Mouse (Mus musculus): Measurements from ENCODE around the gene Ablim2. TPM values are rescaled to one million over a fixed set of nuclear protein-coding genes. Genes with fewer than 3 reads are reported as not detected.

The Ablim2 gene
- polyA plus RNA-seq, 1 experiment from 2014 or later = 0.98 TPM

DNA sequence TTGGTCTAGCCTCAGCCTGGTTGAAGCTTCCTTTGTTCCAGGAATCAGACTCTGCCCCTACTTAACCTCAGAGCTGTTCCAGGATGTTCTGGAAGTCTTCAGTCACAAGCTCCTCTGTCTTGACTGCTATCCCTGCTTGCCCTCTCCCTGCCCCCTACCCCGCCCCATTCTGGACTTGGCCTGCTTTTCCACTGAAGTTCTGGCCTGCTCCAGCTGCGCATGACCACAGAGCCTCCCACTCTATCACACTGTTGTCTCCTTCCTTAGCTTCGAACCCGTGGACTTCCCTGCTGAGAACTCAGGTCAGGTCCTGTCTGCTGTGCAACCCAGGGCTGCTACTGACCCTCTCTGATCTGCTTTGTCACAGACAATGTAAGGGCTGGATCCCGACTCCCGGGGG is 8.2 kb downstream of the Ablim2 start:
- no peak for TF ChIP-seq CTCF (IDR thresholded peaks at IDR 0.05)
- ATAC-seq (no peak), DNase-seq (ENCODE audit: low read depth, low spot score) (no peak)
- H3K27me3 ChIP-seq = no peaks in the 10 kb centered on the region
- POLR2A ChIA-PET = no interaction called here
- CTCF ChIA-PET = interaction anchor here (1.4 to 1.5 kb wide), 2 partner anchors 9 to 17 kb away, joined by 3 to 4 read pairs; no protein-coding TSS in a partner anchor
- in situ Hi-C loops (cut with MboI; ENCODE audit: low pct_unique_long_range_greater_than_20kb) = no loop called here

DNA sequence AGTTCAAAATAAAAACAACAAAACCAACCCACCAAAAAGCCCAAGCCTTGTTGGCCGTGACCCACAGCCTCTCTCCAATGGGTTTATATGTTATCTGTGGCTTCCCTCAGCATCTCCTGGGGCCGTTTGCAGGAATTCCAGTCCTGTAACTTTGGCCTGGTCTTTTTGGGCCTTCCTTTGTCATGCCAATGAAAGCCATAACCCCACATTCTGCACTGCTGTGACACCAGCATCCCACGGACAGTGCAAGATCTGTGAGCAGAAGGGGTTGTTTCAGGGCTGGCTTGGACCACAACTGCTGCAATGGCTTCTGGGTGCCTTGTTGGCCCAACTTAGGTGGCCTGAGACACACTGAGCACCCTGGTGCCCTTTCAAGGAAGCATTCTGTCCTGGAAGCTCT is 10.8 kb downstream of the Ablim2 start:
- ChIA-PET POLR2A (no interaction called here), CTCF (no interaction called here)
- in situ Hi-C loops (cut with MboI; ENCODE audit: low pct_unique_long_range_greater_than_20kb) = no loop called here
- H3K27me3 ChIP-seq = no peaks in the 10 kb centered on the region
- DNase-seq (ENCODE audit: low read depth, low spot score) (no peak), ATAC-seq (no peak)
- TF ChIP-seq CTCF (IDR thresholded peaks at IDR 0.05) = no peak

DNA sequence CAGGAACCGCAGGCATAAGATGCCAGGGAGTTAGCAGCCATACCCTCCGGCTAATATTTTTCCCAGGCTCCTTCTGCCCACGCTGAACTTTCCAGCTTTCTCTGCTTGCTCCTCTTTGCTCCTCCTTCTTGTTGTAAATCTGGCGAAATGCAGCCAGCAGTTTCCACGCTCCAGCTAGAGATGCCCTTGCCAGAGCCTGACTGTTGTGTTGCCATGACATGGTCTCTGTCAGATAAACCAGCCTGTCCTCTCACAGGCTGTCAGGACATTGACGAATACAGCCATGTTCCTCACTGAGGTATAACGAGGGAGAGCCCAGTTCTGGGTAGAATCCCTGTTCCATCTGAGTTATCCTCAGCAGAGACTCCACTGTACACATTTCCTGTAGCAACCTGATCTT is 11.3 kb downstream of the Ablim2 start:
- no peak for TF ChIP-seq CTCF (IDR thresholded peaks at IDR 0.05)
- DNase-seq (ENCODE audit: low read depth, low spot score) (no peak), ATAC-seq (no peak)
- in situ Hi-C loops (cut with MboI; ENCODE audit: low pct_unique_long_range_greater_than_20kb) = no loop called here
- no peaks in the 10 kb centered on the region for H3K27me3 ChIP-seq
- POLR2A ChIA-PET = no interaction called here
- CTCF ChIA-PET = no interaction called here

DNA sequence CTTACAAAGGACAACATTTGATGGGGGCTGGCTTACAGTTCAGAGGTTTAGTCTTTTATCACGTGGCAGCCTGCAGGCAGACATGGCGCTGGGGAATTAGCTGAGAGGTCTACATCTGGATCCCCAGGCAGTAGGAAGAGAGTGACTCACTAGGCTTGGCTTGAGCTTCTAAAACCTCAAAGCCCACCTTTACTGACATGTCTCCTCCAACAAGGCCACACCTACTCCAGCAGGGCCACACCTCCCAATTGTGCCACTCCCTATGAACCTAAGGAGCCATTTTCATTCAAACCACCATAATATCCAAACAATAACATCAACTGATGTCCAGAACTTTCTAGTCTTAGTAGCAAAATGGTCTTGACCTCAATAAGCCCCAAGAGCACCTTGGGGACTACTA is 12.6 kb downstream of the Ablim2 start:
- ATAC-seq (no peak), DNase-seq (ENCODE audit: low read depth, low spot score) (no peak)
- H3K27me3 ChIP-seq = no peaks in the 10 kb centered on the region
- ChIA-PET POLR2A (no interaction called here), CTCF (no interaction called here)
- in situ Hi-C loops (cut with MboI; ENCODE audit: low pct_unique_long_range_greater_than_20kb) = no loop called here
- no peak for TF ChIP-seq CTCF (IDR thresholded peaks at IDR 0.05)

DNA sequence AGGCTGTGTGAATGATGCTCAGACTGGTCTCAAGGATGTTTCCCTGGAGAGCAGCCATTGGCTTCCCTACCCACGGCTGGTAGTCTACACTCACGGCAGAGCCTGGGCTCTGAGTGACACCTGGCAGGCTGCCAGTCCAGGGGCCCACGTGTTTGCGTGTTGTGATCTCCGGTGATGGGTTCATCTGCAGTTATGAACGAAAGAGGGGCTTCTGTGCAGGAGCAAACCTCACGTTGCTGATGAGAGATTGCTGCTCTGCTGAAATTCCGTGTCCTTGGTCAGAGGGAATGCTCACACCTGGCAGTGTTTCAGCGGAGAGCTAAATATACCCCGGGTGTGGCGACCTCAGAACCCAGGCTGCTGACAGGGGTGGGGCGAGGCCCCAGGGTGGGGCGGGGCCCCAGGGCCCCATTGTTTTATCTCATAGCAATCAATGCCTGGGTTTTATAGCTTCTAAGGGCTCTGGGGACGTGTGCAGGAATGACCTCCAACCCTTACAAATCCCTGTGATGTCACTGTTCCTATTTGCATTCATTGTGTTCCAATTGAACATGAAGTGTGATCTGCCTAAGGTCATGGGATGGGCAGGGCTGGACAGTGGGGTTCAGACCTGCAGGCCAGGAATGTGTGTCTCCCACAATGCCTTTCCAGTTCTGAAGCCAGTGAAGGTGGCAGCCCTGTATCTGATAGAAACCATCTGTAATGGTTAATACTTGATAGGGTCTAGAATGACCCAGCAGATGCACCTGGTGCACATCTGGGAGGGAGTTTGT is 13.4 kb downstream of the Ablim2 start:
- H3K27me3 ChIP-seq = no peaks in the 10 kb centered on the region
- ChIA-PET CTCF (no interaction called here), POLR2A (no interaction called here)
- in situ Hi-C loops (cut with MboI; ENCODE audit: low pct_unique_long_range_greater_than_20kb) = no loop called here
- ATAC-seq = no peak
- no peak for DNase-seq (ENCODE audit: low read depth, low spot score)
- TF ChIP-seq CTCF (IDR thresholded peaks at IDR 0.05) = no peak

DNA sequence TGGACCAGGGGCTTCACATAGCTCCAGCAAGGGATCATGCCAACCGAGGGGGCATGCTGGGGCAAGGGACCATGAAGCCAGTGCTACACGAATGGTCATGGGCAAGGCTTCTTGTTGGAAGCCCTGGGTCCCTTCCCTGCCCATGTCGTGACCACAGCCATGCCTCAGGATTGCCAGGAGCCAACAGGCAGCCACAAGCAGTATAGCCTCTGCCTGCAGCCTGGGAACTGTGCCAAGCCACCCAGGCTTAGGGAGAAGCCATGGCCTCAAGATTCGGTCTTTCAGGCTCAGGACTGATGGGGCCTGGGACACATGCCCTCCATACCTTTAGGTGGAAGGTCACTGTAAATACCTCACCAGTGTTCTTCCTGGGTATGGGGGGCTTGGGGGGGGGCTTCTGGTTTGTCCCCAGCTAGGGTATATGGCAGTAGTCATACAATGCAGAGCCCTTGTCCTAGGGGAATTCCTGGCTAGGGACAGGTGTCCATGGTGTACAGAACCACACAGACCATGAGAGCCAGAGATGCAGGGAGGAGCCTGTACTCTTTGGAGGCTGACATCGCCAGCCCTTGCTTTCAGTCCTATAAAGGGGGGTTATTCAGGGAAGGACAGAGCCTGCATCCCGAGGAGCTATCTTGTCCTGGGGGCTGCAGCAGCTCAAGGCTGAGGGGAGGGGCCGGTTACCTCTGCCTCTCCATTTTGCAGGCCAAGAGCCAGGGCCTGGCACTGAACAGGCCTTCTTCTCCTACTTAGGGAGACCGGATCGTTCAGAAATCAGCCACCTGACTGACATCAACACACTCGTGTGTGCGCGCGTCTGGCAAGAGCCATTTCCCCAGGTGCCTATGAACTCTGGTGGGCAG is 15.8 kb downstream of the Ablim2 start:
- DNase-seq (ENCODE audit: low read depth, low spot score) (no peak), ATAC-seq (peak; percentile 48)
- CTCF ChIA-PET = interaction anchor here (1.1 to 2.7 kb wide), 2 partner anchors 18 to 22 kb away, joined by 3 to 6 read pairs; no protein-coding TSS in a partner anchor
- TF ChIP-seq CTCF (IDR thresholded peaks at IDR 0.05) = no peak
- POLR2A ChIA-PET = no interaction called here
- in situ Hi-C loops (cut with MboI; ENCODE audit: low pct_unique_long_range_greater_than_20kb) = no loop called here
- H3K27me3 ChIP-seq = no peaks in the 10 kb centered on the region

DNA sequence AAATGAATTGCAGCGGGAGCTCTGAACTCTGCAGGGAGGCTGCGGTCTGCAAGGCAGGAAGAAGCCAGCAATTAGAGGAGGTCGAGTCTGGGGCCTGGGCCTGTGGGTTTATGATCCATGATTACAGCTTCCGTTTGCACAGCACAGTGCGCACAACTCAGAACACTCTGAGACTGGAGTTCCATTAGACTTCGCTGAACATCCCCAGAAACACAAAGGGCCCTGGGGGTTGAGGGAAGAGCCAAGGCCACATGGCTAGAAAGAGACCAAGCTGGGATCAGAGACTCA is 16.4 kb downstream of the Ablim2 start:
- no peaks in the 10 kb centered on the region for H3K27me3 ChIP-seq
- no peak for TF ChIP-seq CTCF (IDR thresholded peaks at IDR 0.05)
- ChIA-PET CTCF (interaction anchor here (1.1 to 2.7 kb wide), 2 partner anchors 19 to 22 kb away, joined by 3 to 6 read pairs; no protein-coding TSS in a partner anchor), POLR2A (interaction anchor here (0.6 kb wide), 1 partner anchor 656 kb away, joined by 3 read pairs; no protein-coding TSS in a partner anchor)
- in situ Hi-C loops (cut with MboI; ENCODE audit: low pct_unique_long_range_greater_than_20kb) = no loop called here
- no peak for ATAC-seq
- no peak for DNase-seq (ENCODE audit: low read depth, low spot score)

DNA sequence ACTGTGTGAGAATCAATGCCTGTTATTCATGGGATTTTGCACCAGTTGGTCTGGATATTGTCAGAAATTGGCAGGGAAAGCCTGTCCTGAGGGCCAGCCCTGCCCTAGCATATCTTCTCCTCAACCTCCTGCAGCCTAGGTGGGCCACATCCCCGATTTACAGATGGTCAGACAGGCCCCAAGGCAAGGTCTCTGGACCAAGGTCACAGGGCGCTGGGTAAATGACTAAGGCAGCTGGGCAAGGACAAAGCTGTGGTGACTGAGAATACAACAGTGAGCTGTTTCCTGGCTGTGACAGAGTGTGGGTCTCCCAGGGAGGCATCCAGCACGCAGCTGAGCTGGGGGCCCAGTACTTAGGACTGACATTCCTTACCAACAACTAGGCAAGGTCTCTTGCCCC is 23.4 kb downstream of the Ablim2 start:
- no peak for TF ChIP-seq CTCF (IDR thresholded peaks at IDR 0.05)
- ChIA-PET CTCF (interaction anchor here (2.6 kb wide), 1 partner anchor 14 kb away, joined by 11 read pairs; no protein-coding TSS in a partner anchor), POLR2A (no interaction called here)
- in situ Hi-C loops (cut with MboI; ENCODE audit: low pct_unique_long_range_greater_than_20kb) = no loop called here
- no peaks in the 10 kb centered on the region for H3K27me3 ChIP-seq
- DNase-seq (ENCODE audit: low read depth, low spot score) (no peak), ATAC-seq (no peak)

DNA sequence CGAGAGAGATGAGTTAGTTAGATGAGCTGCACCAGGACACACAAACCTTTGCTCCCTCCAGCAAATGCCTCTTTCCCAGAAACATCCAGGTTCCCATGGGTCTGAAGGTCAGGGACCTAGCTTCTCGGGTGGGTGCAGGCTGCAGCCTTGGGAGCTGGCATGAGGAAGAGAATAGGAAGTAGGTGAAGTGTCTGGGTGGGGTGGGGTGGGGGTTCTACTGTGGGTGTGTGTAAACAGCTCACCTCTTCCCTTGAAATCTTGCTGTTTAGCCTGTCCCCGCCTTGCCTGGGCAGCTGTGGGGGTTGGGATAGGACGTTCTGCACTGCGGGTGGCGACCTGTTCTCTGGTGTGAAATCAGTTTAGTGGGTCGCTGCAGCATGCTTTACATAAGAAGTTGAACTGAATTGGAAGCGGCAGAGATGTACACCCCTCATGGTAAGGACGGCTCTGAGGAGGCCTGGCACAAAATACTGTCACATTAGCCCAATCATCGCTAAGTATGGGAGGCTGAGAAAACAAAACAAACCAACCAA is 25.0 kb downstream of the Ablim2 start:
- in situ Hi-C loops (cut with MboI; ENCODE audit: low pct_unique_long_range_greater_than_20kb) = no loop called here
- no peak for ATAC-seq
- POLR2A ChIA-PET = no interaction called here
- no peak for DNase-seq (ENCODE audit: low read depth, low spot score)
- no peak for TF ChIP-seq CTCF (IDR thresholded peaks at IDR 0.05)
- no peaks in the 10 kb centered on the region for H3K27me3 ChIP-seq
- CTCF ChIA-PET = interaction anchor here (1.5 to 5.6 kb wide), 2 partner anchors 13 to 17 kb away, joined by 4 to 19 read pairs; no protein-coding TSS in a partner anchor

DNA sequence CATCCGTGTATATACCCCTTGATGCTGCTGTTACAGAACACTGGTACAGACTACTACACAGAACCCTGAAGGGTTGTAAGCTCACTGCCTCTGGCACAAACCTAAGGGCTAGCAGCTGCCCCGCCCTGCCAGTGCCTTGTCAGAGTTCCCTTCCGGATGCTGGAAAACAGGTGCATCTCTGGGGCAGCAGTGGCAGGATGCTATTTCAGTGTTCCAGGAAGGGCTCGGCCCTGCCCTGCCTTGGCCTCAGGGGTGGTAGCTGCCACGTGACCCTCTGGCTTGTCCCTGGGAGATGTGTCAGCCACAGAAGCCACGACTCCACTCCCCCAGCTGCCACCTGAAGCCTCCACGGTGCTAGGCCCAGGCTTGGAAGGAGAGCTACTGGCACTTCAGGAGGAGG is 28.2 kb downstream of the Ablim2 start:
- ChIA-PET POLR2A (no interaction called here), CTCF (interaction anchor here (5.6 kb wide), 1 partner anchor 10 kb away, joined by 19 read pairs; no protein-coding TSS in a partner anchor)
- no peaks in the 10 kb centered on the region for H3K27me3 ChIP-seq
- no peak for TF ChIP-seq CTCF (IDR thresholded peaks at IDR 0.05)
- DNase-seq (ENCODE audit: low read depth, low spot score) (no peak), ATAC-seq (no peak)
- in situ Hi-C loops (cut with MboI; ENCODE audit: low pct_unique_long_range_greater_than_20kb) = no loop called here

DNA sequence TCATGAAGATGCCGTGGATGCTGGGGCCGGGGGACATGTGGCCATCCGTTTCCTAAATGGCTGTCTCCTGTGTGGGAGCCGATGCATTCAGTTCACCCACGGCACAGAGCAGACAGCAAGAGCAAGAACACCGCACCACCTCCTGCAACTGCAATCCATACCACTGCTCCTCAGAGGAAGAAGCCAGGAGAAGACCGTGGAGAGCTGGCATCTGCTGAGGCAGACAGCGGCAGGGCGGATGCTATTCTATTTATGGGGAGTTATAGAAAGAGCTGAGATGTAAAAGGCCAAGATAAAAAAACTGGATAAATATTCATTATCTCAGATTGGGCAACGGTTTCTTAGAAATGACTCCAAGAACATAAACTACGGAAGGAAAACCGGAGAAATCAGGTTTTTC is 30.2 kb downstream of the Ablim2 start:
- ChIA-PET POLR2A (no interaction called here), CTCF (interaction anchor here (0.7 kb wide), 1 partner anchor 8 kb away, joined by 3 read pairs; no protein-coding TSS in a partner anchor)
- no peak for TF ChIP-seq CTCF (IDR thresholded peaks at IDR 0.05)
- ATAC-seq (no peak), DNase-seq (ENCODE audit: low read depth, low spot score) (no peak)
- in situ Hi-C loops (cut with MboI; ENCODE audit: low pct_unique_long_range_greater_than_20kb) = no loop called here
- no peaks in the 10 kb centered on the region for H3K27me3 ChIP-seq
